Mouse (Mus musculus) right cerebral cortex, postnatal 4 days (tissue): ENCODE results near the gene Stk4.
"Not testable (repeated sequence)": the region's sequence is repeated elsewhere in the genome, so short reads cannot be mapped to it uniquely, and the experiment has no call there.

Source experiments
- DNase-seq: peaks from one replicate; pipeline ENCODE4 v3.0.0-alpha.2; 2022

Stk4 gene

GRCm38 (mm10) chr2:164070142-164070764 lies at the start of gene Stk4:
Gene Stk4 (plus strand): TSS chr2:164070322.
- DNase-seq: no peak

DNA sequence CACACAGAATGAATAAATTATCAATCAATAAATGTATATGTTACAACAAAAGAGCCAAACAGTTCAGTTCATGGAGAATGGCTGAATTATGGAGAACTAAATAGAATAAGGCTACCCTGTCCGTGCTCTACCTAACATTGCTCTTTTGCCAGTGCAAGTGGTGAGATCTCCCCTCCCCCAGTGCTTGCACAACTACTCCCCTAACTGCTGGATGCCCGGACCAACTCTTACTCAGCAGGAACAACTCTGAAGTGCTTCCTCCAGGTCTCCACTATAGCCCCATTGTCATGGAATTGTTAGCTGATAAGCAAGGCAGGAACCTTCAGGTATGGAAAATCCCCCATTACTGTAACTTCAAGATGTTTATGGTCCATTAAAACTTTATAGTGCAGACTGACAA lies 48.0 kb upstream of the Stk4 start:
- DNase-seq: no peak

GRCm38 (mm10) chr2:164025150-164025549 lies 45.0 kb upstream of the Stk4 start, which contains the start of gene Pabpc1l:
Gene Pabpc1l (plus strand): TSS chr2:164025450.
- DNase-seq: no peak

DNA sequence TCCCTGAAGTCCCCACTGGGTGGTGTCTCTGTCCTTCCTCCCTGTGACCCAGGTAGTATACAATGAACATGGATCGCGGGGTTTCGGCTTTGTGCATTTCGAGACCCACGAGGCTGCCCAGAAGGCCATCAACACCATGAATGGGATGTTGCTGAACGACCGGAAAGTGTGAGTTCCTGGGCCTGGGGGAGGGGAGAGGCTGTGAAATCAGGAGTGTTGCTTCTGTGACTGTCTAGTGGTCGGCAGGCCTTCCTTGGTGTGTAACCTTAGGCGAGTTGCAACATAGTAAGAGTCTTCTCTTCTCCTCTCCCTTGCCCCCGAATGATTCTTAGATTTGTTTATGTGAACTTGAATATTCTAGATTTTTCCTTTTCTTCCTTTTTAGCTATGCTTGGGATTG lies 39.0 kb upstream of the Stk4 start:
- DNase-seq: no peak

DNA sequence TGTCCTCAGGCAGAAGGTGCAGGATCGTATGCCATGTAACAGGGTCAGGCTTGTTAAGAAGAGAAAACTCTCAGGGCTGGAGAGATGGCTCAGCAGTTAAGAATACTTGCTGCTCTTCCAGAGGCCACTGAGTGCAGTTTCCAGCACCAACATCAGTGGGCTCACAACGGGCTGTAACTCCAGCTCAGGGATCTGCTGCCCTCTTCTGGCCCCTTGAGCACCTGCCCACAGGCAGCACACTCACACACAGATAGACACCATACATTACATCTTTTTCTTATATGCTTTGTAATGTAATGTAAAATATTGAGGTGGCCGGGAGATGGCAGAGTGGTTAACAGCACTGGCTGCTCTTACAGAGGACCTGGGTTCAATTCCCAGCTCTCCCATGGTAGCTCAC lies 37.1 kb upstream of the Stk4 start:
- DNase-seq: no peak

DNA sequence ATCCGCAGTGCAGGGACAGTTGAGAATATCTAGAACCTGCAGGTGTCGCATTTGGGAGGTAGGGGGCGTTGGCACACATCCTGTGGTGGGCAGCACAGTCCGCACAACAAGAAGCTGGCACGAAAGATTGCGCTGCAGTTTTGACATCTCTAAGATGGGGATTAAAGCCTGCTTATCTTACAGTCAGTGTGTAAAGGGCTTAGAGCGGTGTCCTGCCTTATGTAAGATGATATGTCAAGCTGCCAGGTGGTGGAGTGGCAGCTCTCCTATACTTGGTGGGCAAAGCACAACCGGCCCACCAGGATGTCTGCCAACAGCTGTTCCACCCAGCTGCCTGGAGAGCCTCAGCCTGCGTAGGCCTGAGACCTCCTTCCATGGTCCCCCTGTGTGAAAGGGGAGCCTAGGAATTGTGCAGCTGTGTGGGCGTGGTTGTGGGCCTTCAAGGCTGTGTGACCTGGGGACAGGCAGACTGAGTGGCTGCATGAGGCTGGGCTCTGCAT lies 33.6 kb upstream of the Stk4 start:
- DNase-seq: no peak

DNA sequence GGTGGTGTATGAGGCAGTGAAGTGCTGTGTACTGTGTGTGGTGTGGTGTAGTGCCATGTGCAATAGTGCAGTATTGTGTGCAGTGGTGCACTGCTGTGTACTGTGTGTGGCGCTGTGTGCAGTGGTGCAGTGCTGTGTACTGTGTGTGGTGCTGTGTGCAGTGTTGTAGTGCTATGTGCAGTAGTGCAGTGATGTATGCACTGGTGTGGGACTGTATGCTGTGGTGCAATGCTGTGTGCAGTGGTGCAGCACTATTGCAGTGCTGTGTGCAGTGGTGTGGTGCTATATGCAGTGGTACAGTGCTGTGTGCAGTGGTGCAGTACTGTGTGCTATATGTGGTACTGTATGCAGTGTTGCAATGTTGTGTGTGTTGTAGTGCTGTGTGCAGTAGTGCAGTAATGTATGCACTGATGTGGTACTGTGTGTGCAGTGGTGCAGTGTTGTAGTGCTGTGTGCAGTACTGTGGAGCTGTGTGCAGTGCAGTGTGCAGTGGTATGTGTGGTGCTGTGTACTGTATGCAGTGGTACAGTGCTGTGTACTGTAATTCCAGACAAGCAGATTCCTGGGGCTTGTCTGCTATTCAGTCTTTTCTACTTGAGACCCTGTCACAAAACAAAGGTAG lies 31.6 kb upstream of the Stk4 start:
- no peak for DNase-seq

- no peak for DNase-seq
These were observed 29.2 kb upstream of the Stk4 start for GRCm38 (mm10) chr2:164040949-164041348.

DNA sequence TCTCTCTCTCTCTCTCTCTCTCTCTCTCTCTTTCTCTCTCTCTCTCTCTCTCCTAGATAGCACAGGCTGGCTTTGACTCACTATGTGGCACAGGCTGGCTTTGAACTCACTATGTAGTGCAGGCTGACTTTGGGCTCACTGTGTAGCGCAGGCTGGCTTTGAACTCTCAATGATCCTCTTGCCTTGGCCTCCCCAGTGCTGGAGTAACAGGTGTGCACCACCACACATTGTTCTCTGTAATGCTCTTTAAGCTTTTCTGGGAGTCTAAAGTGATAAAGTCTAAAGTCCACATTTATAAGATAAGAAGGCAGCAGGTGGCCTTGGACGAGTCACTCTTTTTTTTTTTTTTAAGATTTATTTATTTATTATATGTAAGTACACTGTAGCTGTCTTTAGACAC lies 28.6 kb upstream of the Stk4 start:
- no peak for DNase-seq

DNA sequence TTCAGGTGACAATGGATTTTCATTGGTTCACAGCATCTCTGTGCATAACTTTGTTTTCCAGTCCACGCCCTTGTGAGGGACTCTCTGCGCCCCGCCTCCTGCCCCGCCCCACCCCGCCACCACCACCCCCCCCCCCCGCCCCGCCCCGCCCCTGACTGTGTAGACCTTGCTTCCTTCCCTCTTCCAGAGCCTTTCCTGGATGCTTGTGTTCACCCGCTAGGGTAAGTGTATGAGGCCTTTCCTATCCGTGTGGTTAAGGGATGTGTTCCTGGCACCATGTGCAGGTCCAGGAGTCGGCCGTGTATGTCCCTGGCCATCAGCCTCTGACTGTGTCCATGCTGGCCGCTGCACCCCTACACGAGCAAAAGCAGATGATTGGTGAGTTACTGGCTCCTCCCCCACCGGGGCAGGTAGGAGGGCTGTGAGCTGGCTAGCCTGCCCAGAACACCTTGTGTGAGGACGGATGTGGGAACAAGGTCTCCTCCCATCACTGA lies 22.9 kb upstream of the Stk4 start:
- no peak for DNase-seq

DNA sequence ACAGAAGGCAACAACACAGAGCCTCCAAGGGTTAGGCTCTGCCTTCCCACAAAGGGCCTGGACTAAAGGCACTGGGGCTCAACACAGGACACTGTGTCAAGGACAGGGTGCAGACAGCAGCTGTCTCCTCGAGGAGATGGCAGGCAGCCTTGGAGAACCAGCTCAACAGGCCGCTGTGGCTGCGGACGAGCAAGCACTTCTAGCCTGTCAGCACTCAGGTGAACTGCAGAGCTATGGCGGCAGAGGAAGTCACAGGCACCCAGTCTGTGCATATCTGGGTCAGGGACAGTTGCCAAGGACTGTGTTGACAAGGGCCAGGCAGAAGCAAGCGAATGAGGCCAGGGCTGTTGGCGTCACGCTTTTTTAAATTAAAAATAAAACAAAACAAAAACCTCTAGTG lies 16.4 kb upstream of the Stk4 start:
- DNase-seq: no peak

DNA sequence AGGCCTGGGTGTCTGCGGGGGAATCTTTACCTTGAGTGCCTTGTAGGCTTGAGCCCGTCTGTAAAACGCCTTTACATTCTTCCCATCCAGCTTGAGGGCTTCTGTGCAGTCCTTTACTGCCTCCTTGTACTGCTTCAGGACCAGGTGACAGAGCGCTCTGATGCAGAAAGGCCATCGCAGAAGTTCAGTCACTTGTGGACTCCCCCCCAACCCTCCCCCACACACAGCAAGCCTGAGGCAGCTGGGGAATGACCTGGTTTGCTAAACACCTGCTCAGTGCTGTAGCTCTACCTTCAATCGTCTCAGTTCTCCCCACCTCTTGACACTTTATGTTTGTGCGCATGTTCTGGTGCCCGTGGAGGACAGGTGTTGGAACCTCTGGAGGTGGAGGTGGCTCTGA lies 15.5 kb upstream of the Stk4 start:
- no peak for DNase-seq

DNA sequence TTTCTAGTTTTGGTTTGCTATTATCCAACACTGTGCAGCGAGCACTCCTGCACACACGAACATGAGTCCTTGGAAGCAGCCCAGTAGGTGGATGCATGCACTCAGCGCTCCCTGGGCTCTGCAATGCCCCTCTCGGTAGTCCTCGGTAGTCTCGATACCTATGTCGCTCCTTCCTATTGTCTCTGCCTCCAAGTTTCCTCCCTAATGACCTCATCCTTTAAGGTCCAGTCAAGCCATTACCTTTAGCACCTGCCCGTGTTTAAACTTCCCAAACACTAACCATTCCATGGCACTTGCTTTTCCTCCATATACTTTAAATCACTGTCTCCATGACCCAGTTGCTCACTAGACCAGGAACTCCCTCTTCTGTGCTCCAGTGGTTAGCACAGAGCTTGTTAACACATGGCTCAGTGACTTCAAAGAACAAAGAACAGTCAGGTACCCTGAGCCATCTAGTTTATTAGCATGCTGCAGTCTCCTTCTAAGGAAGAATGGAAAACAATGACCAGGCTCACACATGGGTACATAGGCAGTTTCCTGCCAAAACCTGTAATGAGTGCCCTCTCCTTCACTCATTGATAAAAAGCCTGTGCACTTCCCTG lies 10.4 kb upstream of the Stk4 start:
- DNase-seq: no peak

GRCm38 (mm10) chr2:164070765-164071436 lies 779 bp downstream of the Stk4 start, which contains the start of gene Tomm34:
Gene Tomm34 (minus strand): TSS chr2:164071169.
- DNase-seq: peak; percentile 84

- not testable (repeated sequence) for DNase-seq
These were observed 1.3 kb downstream of the Stk4 start for GRCm38 (mm10) chr2:164071437-164071820.

DNA sequence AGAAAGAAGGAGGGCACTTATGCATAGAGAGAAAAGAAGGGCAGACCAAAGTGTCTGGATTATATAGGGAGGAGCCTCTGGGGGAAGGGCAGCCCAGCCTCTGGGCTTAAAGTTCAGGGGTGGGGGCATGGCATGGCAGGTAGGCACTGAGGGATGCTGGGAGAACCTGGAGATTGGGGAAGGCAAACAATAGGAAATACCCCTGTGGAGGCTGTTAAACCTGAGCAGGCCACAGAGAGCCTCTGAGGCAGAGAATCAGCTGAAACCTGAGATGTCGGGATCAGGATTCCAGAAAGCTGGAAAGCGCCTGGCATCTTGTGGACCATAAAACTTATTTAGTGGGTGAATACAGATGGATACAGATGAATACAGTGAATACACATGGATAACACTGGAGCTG lies 2.0 kb downstream of the Stk4 start:
- DNase-seq: no peak

- DNase-seq: no peak
These were observed 3.0 kb downstream of the Stk4 start for GRCm38 (mm10) chr2:164073120-164073519.

DNA sequence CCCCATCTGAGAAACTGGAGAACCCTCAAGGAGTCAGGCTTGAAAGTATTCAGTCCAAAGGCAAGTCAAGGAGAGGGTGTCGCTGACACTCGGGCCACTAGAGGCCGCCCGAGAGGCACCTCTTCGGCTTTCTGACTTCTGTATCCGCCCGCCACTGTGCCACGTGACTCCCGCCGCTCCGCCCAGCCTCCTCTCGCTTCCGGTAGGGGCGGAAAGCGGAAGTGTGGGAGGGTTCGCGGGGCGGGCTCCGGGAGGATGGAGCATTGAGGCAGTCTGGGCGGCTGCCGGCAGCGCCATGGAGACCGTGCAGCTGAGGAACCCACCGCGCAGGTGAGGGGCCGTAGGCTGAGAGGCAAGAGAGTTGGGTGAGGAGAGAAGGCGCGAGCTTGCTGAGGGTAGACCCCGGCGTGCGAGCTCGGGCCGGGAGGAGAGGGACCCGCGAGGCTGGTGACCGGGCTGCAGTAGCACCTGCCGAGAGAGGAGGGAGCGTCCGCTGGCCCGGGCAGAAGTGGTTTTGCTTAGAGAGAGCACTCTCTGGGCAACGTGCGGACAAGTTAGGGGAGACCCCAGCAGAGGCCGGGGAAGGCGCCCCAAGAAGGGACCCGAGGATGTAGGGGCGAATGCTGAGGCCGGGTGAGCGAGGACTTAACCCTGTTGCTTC lies 3.9 kb downstream of the Stk4 start:
- DNase-seq: peak; percentile 97

DNA sequence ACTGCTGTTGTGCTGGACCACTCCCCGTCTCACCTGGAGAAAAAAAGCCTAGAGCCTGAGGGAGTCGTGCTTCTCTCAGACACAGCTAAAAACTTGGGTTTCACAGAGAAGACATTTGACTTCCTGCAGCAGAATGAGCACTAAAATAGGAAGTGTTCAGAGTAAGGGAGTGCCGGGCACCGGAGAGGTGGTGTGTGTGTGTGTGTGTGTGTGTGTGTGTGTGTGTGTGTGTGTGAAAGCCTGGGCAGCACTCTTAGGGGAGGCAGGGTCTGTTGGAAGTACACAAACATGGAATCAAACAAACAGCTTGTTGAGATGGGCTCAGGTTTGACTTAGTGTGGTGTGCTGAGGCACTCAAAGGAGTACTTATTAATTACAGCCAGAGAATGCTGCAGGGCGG lies 5.0 kb downstream of the Stk4 start:
- DNase-seq: no peak

DNA sequence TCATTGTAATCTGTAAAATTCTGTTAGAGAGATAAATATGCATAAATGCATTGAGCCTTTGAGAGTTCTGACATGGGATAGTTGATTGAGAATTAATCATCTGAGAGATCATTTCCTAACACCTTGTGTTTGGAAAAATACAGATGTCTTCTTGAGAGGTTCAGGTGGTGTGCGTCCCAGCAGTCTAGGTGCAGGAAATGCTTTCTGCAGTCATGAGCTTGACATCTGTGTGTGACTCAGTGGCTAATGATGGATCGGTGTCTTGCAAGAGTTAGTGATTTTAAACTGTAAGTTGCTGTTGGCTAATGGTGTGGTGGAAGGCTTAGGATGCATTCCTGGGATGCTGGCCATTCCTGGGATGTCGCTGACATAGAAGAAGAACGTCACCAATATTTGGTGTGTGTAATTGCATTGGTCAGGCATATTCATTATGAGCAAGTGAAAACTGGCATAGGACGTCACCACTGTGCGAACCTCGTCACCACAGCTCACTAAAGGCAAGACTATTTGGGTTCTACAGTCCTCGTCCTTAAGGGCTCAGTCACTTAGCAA lies 6.8 kb downstream of the Stk4 start:
- no peak for DNase-seq

GRCm38 (mm10) chr2:164077875-164078274 lies 7.8 kb downstream of the Stk4 start:
- DNase-seq: no peak

DNA sequence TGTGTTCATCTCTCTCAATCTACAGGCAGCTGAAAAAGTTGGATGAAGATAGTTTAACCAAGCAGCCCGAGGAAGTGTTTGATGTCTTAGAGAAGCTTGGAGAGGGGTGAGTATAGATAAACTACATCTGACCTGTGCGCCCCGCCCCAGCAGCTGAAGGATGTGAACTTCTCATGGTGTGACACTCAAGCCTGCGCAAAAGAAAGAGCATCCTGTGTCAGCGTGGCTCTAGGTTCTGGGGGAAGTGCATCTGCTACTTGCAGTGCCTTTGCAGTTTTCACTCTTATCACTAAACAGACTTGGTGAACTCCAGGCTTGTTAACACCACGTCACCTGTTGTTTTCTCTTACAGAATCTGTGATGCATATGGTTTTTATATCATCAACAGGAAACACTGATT lies 9.4 kb downstream of the Stk4 start:
- DNase-seq: no peak

- no peak for DNase-seq
These were observed 11.5 kb downstream of the Stk4 start for GRCm38 (mm10) chr2:164081577-164081976.
